Mouse (Mus musculus) heart, embryonic 14.5 days (tissue): ENCODE measurements around the gene Krt39. TPM values are rescaled to one million over a fixed set of nuclear protein-coding genes. Genes with fewer than 3 reads are reported as not detected.

Experiments
- ATAC-seq: fragments of 200-750 bp; cut with Nextera tagmentation; 2 replicates; pipeline ENCODE4 v1.8.0; 2017; ENCODE audit warnings: low read depth, moderate TSS enrichment; ENCODE audit not compliant: insufficient number of reproducible peaks, insufficient read depth, low FRiP score
- H3K27ac ChIP-seq, 2 experiments: fragments of 200-500 bp in 1 of 2; fragments of 300-500 bp in 1 of 2; sonication (generic) in 1 of 2; replicated peaks in 1 of 2; 2 replicates each; pipeline ENCODE4 v1.5.1; 2012 to 2014; ENCODE audit warnings: low read depth in 2 of 2, low read length in 2 of 2, control low read depth in 1 of 2, mild to moderate bottlenecking in 1 of 2, mixed read lengths in 1 of 2; ENCODE audit not compliant: control insufficient read depth in 1 of 2, insufficient read depth in 1 of 2
- H3K27me3 ChIP-seq: fragments of 300-500 bp; sonication (generic); 2 replicates; pipeline ENCODE4 v1.6.1; 2014; ENCODE audit warnings: mild to moderate bottlenecking, low read length, control low read depth; ENCODE audit not compliant: control insufficient read depth, insufficient read depth
- H3K36me3 ChIP-seq: fragments of 300-500 bp; sonication (generic); 2 replicates; pipeline ENCODE4 v1.6.1; 2014; ENCODE audit warnings: mild to moderate bottlenecking, control low read depth, low read length, mixed read lengths; ENCODE audit not compliant: control insufficient read depth, insufficient read depth
- H3K4me1 ChIP-seq, 2 experiments: fragments of 200-500 bp in 1 of 2; fragments of 300-500 bp in 1 of 2; sonication (generic) in 1 of 2; 2 replicates each; pipeline ENCODE4 v1.6.1; 2012 to 2014; ENCODE audit warnings: low read length in 2 of 2, control low read depth in 1 of 2, mixed read lengths in 1 of 2; ENCODE audit not compliant: control insufficient read depth in 2 of 2, insufficient read depth in 2 of 2
- H3K4me2 ChIP-seq: fragments of 300-500 bp; sonication (generic); 2 replicates; pipeline ENCODE4 v1.6.1; 2014; ENCODE audit warnings: mild to moderate bottlenecking, low read length
- H3K4me3 ChIP-seq, 2 experiments: fragments of 200-500 bp in 1 of 2; fragments of 300-500 bp in 1 of 2; sonication (generic) in 1 of 2; 2 replicates each; pipeline ENCODE4 v1.5.1; 2012 to 2014; ENCODE audit warnings: low read length in 2 of 2, mild to moderate bottlenecking in 2 of 2, control low read depth in 1 of 2, low read depth in 1 of 2, moderate library complexity in 1 of 2; ENCODE audit not compliant: control insufficient read depth in 1 of 2, insufficient read depth in 1 of 2
- H3K9ac ChIP-seq: fragments of 300-500 bp; sonication (generic); 2 replicates; pipeline ENCODE4 v1.6.1; 2014; ENCODE audit warnings: mild to moderate bottlenecking, low read length
- H3K9me3 ChIP-seq: fragments of 300-500 bp; sonication (generic); 2 replicates; pipeline ENCODE4 v1.6.1; 2016; ENCODE audit warnings: low read length, control low read depth; ENCODE audit not compliant: control insufficient read depth
- WGBS: fragments of 180-500 bp; shearing (Covaris S2); extraction: QIAGEN DNeasy Blood & Tissue Kit; methylation state at CpG from one replicate; pipeline ENCODE4 v1.1.7; 2014; 5-methylcytosine and 5-hydroxymethylcytosine counted together
- polyA plus RNA-seq: library from polyadenylated mRNA; unstranded; fragments of >200 nt; fragmentation: Nextera tagmentation; extraction: Ambion mirVana; gene quantifications from 2 replicates; pipeline ENCODE4 v1.2.1, GENCODE M21; 2014

Krt39 gene
- polyA plus RNA-seq, 1 experiment from 2014 or later = not detected

DNA sequence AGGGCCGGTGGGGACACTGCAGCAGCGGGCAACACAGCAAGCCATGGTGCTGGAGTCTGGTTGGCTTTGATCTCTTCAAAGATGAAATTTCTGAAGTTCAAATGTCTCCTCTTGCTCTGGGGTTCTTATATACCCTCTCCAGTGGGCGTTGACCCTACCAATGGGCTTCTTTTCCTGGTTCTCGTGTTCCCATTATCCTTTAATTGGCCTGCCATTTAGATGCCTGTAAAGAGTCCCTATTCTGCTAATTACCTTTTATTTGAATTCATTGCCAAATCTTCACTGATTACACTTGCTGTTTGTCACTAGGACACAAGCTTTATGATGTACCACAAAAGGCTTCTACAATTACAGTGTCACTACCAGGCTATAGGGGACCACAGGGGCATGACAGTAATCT, 29.6 kb upstream of the Krt39 start, which contains the start of gene Krtap3-3:
Gene Krtap3-3, minus strand, starts transcription at position 101 of the 400 bp plus-strand sequence.
- WGBS = 64% methylated on average over 3 of the region's 4 CpGs
- ATAC-seq = no peak

DNA sequence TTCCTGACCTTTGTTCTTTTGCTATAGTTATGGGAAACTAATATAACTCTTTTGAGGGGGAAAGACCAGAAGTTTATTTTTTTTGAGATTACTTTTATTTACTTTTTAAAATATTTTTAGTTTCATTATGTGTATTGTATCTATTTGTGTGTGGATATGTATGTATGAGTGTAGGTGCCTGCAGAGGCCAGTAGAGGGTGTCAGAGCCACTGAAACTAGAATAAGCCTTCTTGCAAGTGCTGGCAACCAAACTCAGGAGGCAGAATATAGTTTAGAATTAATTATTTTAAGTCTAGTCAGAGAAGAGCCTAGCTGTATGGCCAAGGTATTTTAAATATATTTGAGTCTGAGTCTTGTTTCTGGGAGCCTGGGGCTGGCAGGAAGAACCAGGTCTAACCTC, 26.8 kb upstream of the Krt39 start:
- ATAC-seq = no peak

More for the DNA sequence above, 29.6 kb upstream of the Krt39 start, which contains the start of gene Krtap3-3:
- Histone ChIP-seq H3K9me3 (no peaks in the 10 kb centered on the region), H3K27ac (no peak within 1 kb of the TSS), H3K4me1 (no peaks in the 10 kb centered on the region), H3K36me3 (no peaks in the 10 kb centered on the region), H3K27me3 (no peaks in the 10 kb centered on the region), H3K4me2 (no peak within 1 kb of the TSS), H3K9ac (no peak within 1 kb of the TSS), H3K4me3 (no peak within 1 kb of the TSS)

DNA sequence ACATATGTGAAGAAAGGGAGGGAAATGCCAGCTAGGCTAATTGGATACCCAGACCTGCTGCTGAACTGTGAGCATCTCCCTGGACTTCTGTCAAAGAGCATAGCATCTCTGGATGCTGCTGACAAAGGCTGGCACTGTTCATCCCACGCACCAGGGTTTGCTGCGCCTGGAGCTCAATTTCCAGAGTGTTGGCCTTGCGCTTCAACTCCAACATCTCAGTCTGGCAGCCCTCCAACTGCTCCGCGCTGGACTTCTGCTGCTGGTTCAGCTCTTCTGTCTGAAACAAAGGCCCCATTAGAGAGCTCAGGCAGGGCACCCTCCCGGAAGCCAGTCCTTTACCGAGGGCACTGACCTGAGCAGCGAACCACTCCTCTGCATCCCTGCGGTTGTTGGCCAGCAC, 18.6 kb upstream of the Krt39 start:
- H3K9me3 ChIP-seq = no peaks in the 10 kb centered on the region
- no peak overlapping the region for H3K4me2 ChIP-seq
- no peak overlapping the region for H3K27ac ChIP-seq
- H3K4me1 ChIP-seq = no peaks in the 10 kb centered on the region; a peak in 1 of 4 replicates
- no peak for ATAC-seq
- no peaks in the 10 kb centered on the region for H3K27me3 ChIP-seq
- no peaks in the 10 kb centered on the region for H3K36me3 ChIP-seq
- H3K9ac ChIP-seq = no peak overlapping the region
- H3K4me3 ChIP-seq = no peak overlapping the region
- 60% methylated on average over 9 of the region's 9 CpGs for WGBS

More for the DNA sequence above, 26.8 kb upstream of the Krt39 start:
- Histone ChIP-seq H3K9me3 (no peaks in the 10 kb centered on the region), H3K36me3 (no peaks in the 10 kb centered on the region), H3K4me1 (no peaks in the 10 kb centered on the region), H3K4me3 (no peak overlapping the region), H3K9ac (no peak overlapping the region), H3K27me3 (no peaks in the 10 kb centered on the region), H3K27ac (no peak overlapping the region), H3K4me2 (no peak overlapping the region)

DNA sequence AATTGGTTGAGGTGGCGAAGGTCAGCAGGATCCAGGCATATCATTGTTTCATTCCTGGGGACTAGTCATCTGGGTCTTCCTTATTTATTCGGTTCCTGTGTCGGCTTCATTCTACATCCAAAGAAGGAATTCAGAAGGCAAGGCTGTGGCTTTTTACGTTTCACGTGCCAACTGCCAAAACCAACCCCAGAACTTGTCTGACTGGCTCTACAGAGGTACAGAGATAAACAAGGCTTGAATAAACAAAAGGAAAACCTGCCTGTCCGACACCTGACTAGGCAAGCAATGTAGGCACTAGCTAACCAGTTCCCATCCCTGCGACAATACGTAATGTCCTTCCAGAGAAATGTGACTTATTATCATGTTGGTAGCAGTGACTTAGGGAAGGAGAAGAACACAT, 7.0 kb downstream of the Krt39 start:
- H3K27ac ChIP-seq = no peak overlapping the region
- no peaks in the 10 kb centered on the region for H3K9me3 ChIP-seq
- H3K4me3 ChIP-seq = no peak overlapping the region
- no peaks in the 10 kb centered on the region for H3K4me1 ChIP-seq
- 76% methylated on average over 8 of the region's 8 CpGs for WGBS
- no peaks in the 10 kb centered on the region for H3K36me3 ChIP-seq
- no peaks in the 10 kb centered on the region for H3K27me3 ChIP-seq
- no peak overlapping the region for H3K9ac ChIP-seq
- H3K4me2 ChIP-seq = no peak overlapping the region
- no peak for ATAC-seq

DNA sequence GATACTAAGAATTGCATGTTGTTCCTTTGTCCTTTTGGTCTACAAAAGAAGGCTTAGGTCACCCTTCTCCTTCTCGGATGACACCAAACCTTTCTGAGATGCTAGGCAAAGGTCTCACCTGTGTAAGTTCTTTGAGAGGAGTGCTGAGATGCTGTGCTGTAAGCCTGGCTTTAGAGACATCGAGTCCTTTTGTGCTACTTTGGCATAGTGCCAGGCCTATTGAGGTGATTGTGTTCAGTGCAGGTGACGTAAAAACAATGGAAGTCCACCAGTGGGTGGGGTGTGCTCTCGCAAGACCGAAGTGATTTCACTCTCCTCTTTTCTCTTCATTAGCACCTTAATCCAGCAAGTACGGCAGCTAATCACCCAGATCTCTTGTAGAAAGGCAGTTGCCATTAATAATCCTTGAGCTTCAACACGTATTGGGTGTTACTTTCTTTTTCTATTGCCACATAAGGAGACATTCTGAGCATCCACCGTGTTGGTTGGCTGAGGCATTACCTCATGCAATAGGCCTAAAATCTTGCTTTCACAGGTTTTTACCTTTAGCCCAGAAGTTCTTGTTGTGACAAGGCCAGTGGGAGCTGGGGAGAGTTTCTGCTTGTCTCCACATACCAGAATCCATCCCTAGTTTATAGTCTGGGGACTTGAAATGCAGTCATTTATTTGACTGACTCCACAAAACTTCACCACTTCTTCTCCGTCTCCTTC, 20.9 kb downstream of the Krt39 start:
- no peaks in the 10 kb centered on the region for H3K27me3 ChIP-seq
- H3K4me3 ChIP-seq = no peak overlapping the region
- no peaks in the 10 kb centered on the region for H3K9me3 ChIP-seq
- no peak overlapping the region for H3K4me2 ChIP-seq
- no peaks in the 10 kb centered on the region for H3K36me3 ChIP-seq
- 76% methylated on average over 9 of the region's 9 CpGs for WGBS
- ATAC-seq = no peak
- no peak overlapping the region for H3K27ac ChIP-seq
- no peaks in the 10 kb centered on the region for H3K4me1 ChIP-seq
- H3K9ac ChIP-seq = no peak overlapping the region

DNA sequence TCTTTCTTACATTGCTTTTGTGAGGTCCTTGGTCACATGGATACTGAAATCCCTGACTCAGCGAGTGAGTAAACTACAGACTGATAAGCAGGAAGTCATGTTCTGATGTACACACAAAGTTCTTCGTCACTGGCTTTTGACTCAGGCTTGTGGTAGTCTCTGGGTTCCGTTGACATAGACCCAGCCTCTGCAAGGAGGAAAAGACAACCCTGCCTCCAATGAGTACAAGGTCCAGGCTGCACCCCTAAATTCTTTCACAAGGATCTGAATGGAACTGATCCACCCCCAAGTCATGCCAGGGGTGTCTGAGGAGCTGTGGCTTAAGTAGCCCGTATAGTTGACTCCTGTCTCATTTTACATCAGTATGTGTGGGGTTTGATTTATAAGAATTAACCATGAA, 24.7 kb downstream of the Krt39 start:
- WGBS = 76% methylated on average over 4 of the region's 4 CpGs
- H3K4me1 ChIP-seq = peaks cover 0 to 2% of the 10 kb centered on the region in 2 experiments; a peak in 1 of 4 replicates
- no peak overlapping the region for H3K27ac ChIP-seq
- H3K9ac ChIP-seq = no peak overlapping the region
- ATAC-seq = no peak
- H3K27me3 ChIP-seq = no peaks in the 10 kb centered on the region
- no peak overlapping the region for H3K4me3 ChIP-seq
- no peaks in the 10 kb centered on the region for H3K36me3 ChIP-seq
- H3K4me2 ChIP-seq = no peak overlapping the region
- H3K9me3 ChIP-seq = no peaks in the 10 kb centered on the region

DNA sequence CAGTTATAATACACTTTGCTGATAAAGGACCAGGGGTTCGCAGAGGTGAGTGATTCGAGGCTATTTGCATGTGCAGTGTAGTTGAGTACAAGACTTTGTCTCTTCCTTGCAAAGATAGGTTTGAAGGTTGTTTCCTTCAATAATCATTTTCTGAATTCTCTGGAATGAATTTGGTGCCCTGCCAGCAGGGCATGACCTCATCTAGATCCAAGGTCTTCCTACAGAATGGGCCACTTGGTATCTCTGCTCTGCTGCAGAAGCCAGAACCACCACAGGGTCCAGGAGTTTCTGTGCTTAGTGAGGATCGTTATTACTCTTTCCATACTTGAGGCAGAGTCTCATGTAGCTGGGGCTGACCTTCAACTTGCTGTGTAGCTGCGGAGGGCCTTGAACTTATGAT, 26.4 kb downstream of the Krt39 start:
- Histone ChIP-seq H3K9me3 (no peaks in the 10 kb centered on the region), H3K27ac (no peak overlapping the region), H3K4me2 (no peak overlapping the region), H3K36me3 (no peaks in the 10 kb centered on the region), H3K4me1 (peaks cover 0 to 2% of the 10 kb centered on the region in 2 experiments; a peak in 1 of 4 replicates), H3K9ac (no peak overlapping the region), H3K27me3 (no peaks in the 10 kb centered on the region), H3K4me3 (no peak overlapping the region)
- WGBS = 75% methylated on average over 4 of the region's 4 CpGs
- ATAC-seq = no peak

DNA sequence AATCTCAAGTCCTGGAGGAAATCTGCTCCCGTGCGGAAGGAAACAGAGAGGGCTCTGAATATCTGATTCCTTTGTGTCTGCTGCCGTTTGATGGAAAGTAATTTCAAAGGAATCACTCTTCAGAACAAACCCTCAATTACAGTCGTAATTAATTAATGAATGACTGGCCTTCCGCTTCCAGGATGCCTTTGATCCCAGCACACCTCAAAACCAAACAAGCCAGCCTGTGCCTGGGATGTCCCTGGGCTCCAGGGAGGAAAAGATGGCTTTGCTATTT, 27.6 kb downstream of the Krt39 start:
- Histone ChIP-seq H3K9ac (no peak overlapping the region), H3K27ac (no peak overlapping the region), H3K4me2 (no peak overlapping the region), H3K36me3 (no peaks in the 10 kb centered on the region), H3K4me1 (peaks cover 0 to 2% of the 10 kb centered on the region in 2 experiments; a peak in 1 of 4 replicates), H3K9me3 (no peaks in the 10 kb centered on the region), H3K4me3 (no peak overlapping the region), H3K27me3 (no peaks in the 10 kb centered on the region)
- ATAC-seq = no peak
- WGBS = 61% methylated on average over 5 of the region's 5 CpGs
